Mouse (Mus musculus) kidney, embryonic 16.5 days (tissue): ENCODE measurements around the gene Pfkp. TPM values are rescaled to one million over a fixed set of nuclear protein-coding genes. Genes with fewer than 3 reads are reported as not detected.

Source experiments
- ATAC-seq: fragments of 200-750 bp; cut with Nextera tagmentation; 2 replicates; pipeline ENCODE4 v1.8.0; 2017; ENCODE audit warnings: moderate TSS enrichment; ENCODE audit not compliant: low FRiP score, low TSS enrichment
- H3K27ac ChIP-seq: fragments of 300-500 bp; sonication (generic); 2 replicates; pipeline ENCODE4 v1.5.1; 2014; ENCODE audit warnings: low read length
- H3K27me3 ChIP-seq: fragments of 300-500 bp; sonication (generic); 2 replicates; pipeline ENCODE4 v1.6.1; 2014; ENCODE audit warnings: low read length, control low read depth, mixed read lengths; ENCODE audit not compliant: insufficient read depth
- H3K36me3 ChIP-seq: fragments of 300-500 bp; sonication (generic); 2 replicates; pipeline ENCODE4 v1.6.1; 2014; ENCODE audit warnings: low read length, control low read depth, mixed read lengths; ENCODE audit not compliant: insufficient read depth
- H3K4me1 ChIP-seq: fragments of 300-500 bp; sonication (generic); 2 replicates; pipeline ENCODE4 v1.6.1; 2014; ENCODE audit warnings: low read length, control low read depth, mixed read lengths; ENCODE audit not compliant: insufficient read depth
- H3K4me2 ChIP-seq: fragments of 300-500 bp; sonication (generic); replicated peaks from 2 replicates; pipeline ENCODE4 v1.6.1; 2014; ENCODE audit warnings: low read depth, low read length
- H3K4me3 ChIP-seq: fragments of 300-500 bp; sonication (generic); 2 replicates; pipeline ENCODE4 v1.5.1; 2014; ENCODE audit warnings: mild to moderate bottlenecking, low read length
- H3K9ac ChIP-seq: fragments of 300-500 bp; sonication (generic); replicated peaks from 2 replicates; pipeline ENCODE4 v1.6.1; 2014; ENCODE audit warnings: low read length
- H3K9me3 ChIP-seq: fragments of 300-500 bp; sonication (generic); 2 replicates; pipeline ENCODE4 v1.6.1; 2016; ENCODE audit warnings: low read length, control low read depth
- WGBS: fragments of 180-500 bp; shearing (Covaris S2); extraction: QIAGEN DNeasy Blood & Tissue Kit; methylation state at CpG from one replicate; pipeline ENCODE4 v1.1.7; 2014; 5-methylcytosine and 5-hydroxymethylcytosine counted together
- polyA plus RNA-seq: library from polyadenylated mRNA; unstranded; fragments of >200 nt; fragmentation: Nextera tagmentation; extraction: Ambion mirVana; gene quantifications from 2 replicates; pipeline ENCODE4 v1.2.1, GENCODE M21; 2015

Pfkp gene
- polyA plus RNA-seq, 1 experiment from 2014 or later, result 34.4 TPM

DNA sequence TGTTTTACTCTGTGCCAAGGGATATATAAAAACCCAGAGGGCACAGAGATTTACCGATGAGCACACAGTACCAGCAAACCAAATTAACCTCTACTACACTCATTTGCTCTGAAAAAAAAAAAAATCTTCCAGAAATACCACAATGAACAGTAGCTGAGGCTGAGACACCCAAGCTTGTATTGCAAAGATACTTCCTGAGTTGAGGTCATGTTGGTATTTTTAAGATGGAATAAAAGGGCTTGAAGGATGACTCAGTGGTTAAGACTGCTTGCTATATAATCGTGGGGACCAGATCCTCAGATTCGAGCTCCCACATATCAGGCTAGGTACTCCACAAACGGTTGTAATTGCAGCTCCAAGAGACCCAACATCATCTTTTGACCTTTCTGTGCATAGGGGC is 24.5 kb downstream of the Pfkp start:
- H3K27ac ChIP-seq, result no peak overlapping the region
- no peak overlapping the region for H3K9ac ChIP-seq
- H3K9me3 ChIP-seq, result no peaks in the 10 kb centered on the region
- WGBS, result 82% methylated on average over 4 of the region's 4 CpGs
- no peak overlapping the region for H3K4me3 ChIP-seq
- H3K4me1 ChIP-seq, result 0 out of 2 replicates have a peak, but pooled peaks cover 3% of the 10 kb centered on the region
- H3K27me3 ChIP-seq, result no peaks in the 10 kb centered on the region
- H3K4me2 ChIP-seq, result no peak overlapping the region
- no peaks in the 10 kb centered on the region for H3K36me3 ChIP-seq
- ATAC-seq, result no peak

DNA sequence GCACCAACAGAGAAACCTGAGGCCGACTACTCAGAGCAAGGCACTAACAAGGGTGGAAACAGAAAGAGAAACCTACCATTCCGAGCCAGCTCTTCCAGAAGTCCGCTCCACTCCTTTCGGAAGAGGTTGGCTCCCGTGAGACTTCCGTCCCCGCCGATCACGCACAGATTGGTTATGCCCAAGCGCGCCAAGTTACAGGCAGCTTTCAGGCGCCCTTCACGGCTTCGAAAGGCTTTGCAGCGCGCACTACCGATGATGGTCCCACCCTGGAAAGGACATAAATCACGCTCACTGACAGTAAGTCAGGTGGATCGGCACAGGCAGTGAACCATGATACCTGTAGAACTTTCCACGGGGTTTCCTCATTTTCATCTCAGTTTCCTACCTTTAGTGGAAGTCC is 26.7 kb downstream of the Pfkp start:
- H3K9ac ChIP-seq, result no peak overlapping the region
- H3K9me3 ChIP-seq, result no peaks in the 10 kb centered on the region
- no peaks in the 10 kb centered on the region for H3K36me3 ChIP-seq
- no peaks in the 10 kb centered on the region for H3K27me3 ChIP-seq
- H3K4me3 ChIP-seq, result no peak overlapping the region
- ATAC-seq, result no peak
- WGBS, result 92% methylated on average over 20 of the region's 20 CpGs
- 0 out of 2 replicates have a peak, but pooled peaks cover 2% of the 10 kb centered on the region for H3K4me1 ChIP-seq
- H3K27ac ChIP-seq, result no peak overlapping the region
- H3K4me2 ChIP-seq, result no peak overlapping the region

DNA sequence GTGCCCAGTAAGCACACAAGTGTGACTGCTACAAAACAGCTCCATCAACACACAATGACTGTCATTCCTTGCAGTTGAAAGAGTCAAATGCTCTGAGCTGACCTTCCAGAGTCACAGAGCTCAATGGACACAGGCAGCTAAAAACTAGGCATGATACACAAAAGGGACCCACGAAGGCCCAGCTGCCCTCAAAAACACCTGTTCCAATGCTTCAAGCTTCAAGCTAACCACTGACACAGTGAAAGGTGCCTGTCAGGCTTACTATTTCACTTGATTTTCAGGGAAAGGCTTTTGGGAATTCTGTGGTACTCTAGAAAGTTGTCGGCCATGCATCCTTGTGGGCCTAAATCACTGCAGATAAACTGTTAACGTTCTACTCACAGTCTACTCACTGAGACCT is 28.3 kb downstream of the Pfkp start:
- WGBS, result 86% methylated on average over 3 of the region's 3 CpGs
- no peaks in the 10 kb centered on the region for H3K4me1 ChIP-seq
- no peaks in the 10 kb centered on the region for H3K36me3 ChIP-seq
- H3K9me3 ChIP-seq, result no peaks in the 10 kb centered on the region
- no peaks in the 10 kb centered on the region for H3K27me3 ChIP-seq
- H3K9ac ChIP-seq, result no peak overlapping the region
- no peak overlapping the region for H3K4me2 ChIP-seq
- ATAC-seq, result no peak
- H3K4me3 ChIP-seq, result no peak overlapping the region
- H3K27ac ChIP-seq, result no peak overlapping the region

DNA sequence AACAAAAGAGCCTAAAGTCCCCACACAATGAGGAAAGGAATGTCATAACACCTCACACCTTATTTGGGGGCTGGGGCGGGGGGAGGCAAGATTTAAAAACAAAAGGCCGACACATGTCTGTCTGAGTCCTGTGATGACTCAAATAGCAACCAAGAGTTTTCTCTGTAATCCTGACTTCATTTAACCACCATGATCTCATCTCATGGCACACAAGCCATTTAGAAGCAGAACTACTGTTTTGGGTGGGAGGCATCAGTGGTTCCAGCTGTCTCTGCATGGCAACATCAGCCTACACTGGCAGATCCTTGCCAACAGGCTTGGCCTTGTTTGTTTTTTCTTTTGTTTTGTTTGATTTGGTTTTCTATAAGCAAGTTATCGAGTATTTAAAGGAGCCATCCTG is 29.9 kb downstream of the Pfkp start:
- Histone ChIP-seq H3K4me1 (no peaks in the 10 kb centered on the region), H3K4me2 (no peak overlapping the region), H3K9ac (no peak overlapping the region), H3K36me3 (no peaks in the 10 kb centered on the region), H3K4me3 (no peak overlapping the region), H3K27me3 (no peaks in the 10 kb centered on the region), H3K27ac (no peak overlapping the region), H3K9me3 (no peaks in the 10 kb centered on the region)
- ATAC-seq, result no peak
- WGBS, result 90% methylated on average over 3 of the region's 3 CpGs

DNA sequence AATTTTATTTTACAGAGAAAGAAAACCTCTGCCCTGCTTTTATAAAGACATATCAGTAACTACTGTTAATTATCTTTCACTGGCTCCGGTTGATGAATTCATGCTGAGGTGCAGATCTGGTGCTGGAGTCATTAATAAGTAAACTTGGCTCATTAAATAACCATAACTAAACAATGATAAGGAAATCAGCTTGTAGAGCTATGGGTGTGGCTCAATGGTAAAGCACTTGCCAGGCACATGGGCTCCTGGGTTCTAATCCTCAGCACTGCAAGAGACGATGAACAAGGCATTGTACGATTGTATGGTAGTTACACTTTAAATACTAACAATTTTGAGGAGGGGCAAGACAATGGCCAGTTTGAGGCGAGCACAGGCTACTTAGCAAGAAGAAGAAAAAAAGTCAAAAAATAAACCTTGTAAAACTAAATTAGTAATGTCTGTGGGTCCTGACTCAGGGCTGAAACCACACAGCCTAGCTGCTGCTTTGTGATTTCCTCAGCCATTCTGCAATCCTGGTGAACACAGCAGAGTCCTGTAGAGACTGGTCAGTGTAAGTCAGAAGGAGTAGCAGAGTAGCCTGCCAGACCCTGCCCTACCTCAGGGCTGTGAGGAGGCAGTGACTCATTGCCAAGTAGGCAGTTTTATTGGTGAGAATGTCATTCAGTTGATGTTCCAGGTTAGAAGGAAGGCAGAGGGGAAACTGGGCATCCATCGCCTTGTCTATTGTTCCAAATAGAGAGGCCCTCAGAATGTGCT is 34.7 kb downstream of the Pfkp start:
- Histone ChIP-seq H3K4me2 (no peak overlapping the region), H3K27ac (no peak overlapping the region), H3K27me3 (no peaks in the 10 kb centered on the region), H3K4me1 (no peaks in the 10 kb centered on the region), H3K9me3 (no peaks in the 10 kb centered on the region), H3K36me3 (no peaks in the 10 kb centered on the region), H3K9ac (no peak overlapping the region), H3K4me3 (no peak overlapping the region)
- WGBS, result 92% methylated on average over 5 of the region's 5 CpGs
- ATAC-seq, result no peak

DNA sequence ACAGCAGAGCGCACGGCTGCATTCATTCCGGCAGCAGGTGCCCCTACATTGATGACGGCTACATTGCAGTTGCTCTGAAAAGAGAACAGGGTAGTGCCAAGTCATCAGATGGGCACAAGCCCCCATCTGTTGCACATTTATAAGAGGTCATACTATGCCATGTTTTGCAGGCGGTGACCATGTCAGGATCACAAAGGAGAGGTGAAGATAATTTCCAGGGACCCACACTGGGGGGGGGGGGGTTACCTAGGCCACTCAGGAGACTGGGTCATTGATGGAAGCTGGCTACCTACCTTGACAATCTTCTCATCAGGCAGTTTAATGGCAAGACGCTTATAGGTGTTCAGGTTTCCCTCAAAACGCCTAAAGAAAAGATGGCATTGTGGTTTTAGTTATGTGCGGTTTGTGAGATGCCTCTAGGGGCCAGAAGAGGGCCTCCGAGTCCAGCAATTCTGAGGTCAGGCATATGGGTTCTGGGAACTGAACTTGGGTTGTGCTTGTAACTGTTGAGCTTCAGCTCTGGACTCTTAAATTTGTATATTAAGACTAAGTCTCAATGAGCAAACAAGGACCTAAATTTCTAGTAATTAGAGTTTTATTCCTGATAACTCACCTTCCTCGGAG is 45.7 kb downstream of the Pfkp start:
- no peak for ATAC-seq
- Histone ChIP-seq H3K4me2 (no peak overlapping the region), H3K9me3 (no peaks in the 10 kb centered on the region), H3K27ac (no peak overlapping the region), H3K36me3 (no peaks in the 10 kb centered on the region), H3K27me3 (no peaks in the 10 kb centered on the region), H3K4me3 (no peak overlapping the region), H3K4me1 (no peaks in the 10 kb centered on the region), H3K9ac (no peak overlapping the region)
- WGBS, result 86% methylated on average over 10 of the region's 10 CpGs

DNA sequence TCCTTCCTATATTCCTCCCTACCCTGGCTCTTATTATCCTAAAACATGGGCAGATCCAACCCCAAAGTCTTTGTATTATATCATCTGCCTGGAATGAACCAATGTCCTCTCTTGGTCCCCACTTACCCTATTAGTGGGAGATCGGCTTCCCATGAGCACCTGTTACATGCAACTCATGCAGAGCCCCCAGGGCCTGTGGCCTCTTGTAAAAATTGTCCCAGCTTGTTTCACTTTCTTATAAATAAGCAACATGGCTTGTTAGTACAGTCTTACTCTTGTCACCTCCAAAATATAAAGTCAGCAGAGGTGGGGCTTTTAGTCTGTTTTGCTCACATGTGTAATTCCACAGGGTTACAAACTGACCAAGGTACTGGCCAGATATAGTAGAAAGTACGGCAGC is 46.9 kb downstream of the Pfkp start:
- H3K9me3 ChIP-seq, result no peaks in the 10 kb centered on the region
- no peak overlapping the region for H3K4me3 ChIP-seq
- H3K9ac ChIP-seq, result no peak overlapping the region
- H3K36me3 ChIP-seq, result no peaks in the 10 kb centered on the region
- H3K27ac ChIP-seq, result no peak overlapping the region
- WGBS, result 79% methylated on average over 2 of the region's 2 CpGs
- H3K4me2 ChIP-seq, result no peak overlapping the region
- no peaks in the 10 kb centered on the region for H3K27me3 ChIP-seq
- no peak for ATAC-seq
- no peaks in the 10 kb centered on the region for H3K4me1 ChIP-seq

DNA sequence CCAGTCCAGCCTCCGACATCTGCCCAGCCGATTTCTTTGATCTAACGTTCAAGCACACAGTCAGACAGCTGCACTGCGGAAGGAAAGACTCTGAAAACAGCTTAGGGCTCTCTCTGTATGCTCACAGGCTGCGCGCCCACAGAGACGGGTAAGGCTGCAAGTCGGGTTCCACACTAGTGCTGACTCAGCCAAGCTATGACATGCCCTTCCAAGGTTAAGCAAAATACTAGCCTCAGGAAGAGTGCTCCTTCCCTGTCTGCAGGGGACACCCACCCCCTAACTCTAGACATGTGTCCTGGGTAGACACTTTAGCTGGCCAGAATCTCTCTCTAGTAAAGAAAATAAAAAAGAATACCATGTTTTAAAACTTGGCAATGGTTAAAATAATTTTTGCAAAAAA is 48.0 kb downstream of the Pfkp start:
- ATAC-seq, result no peak
- no peaks in the 10 kb centered on the region for H3K36me3 ChIP-seq
- H3K4me3 ChIP-seq, result no peak overlapping the region
- no peaks in the 10 kb centered on the region for H3K27me3 ChIP-seq
- H3K9me3 ChIP-seq, result no peaks in the 10 kb centered on the region
- WGBS, result 84% methylated on average over 8 of the region's 8 CpGs
- no peaks in the 10 kb centered on the region for H3K4me1 ChIP-seq
- no peak overlapping the region for H3K9ac ChIP-seq
- H3K27ac ChIP-seq, result no peak overlapping the region
- H3K4me2 ChIP-seq, result no peak overlapping the region

DNA sequence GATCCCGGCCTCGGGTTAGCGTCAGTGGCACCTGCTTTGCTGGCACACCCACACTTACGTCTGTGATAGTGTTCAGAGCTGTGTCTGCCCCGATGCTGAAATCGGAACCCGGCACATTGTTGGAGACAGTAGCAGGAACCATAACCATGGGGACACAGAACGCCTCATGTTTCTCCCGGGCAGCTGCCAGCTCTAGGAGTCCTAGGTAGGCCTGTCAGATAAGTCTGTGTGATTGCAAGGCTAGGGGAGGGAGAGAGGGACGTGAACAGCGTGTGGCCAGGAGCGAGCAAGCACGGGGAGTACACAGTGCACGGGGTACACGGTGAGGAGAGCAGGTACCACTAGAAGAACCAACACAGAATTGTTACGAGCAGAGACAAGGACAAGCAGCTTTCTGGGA is 50.8 kb downstream of the Pfkp start:
- no peak overlapping the region for H3K4me3 ChIP-seq
- H3K9me3 ChIP-seq, result no peaks in the 10 kb centered on the region
- H3K36me3 ChIP-seq, result no peaks in the 10 kb centered on the region
- H3K27me3 ChIP-seq, result no peaks in the 10 kb centered on the region
- no peak overlapping the region for H3K4me2 ChIP-seq
- no peak overlapping the region for H3K27ac ChIP-seq
- 83% methylated on average over 16 of the region's 16 CpGs for WGBS
- no peaks in the 10 kb centered on the region for H3K4me1 ChIP-seq
- H3K9ac ChIP-seq, result no peak overlapping the region
- ATAC-seq, result no peak

DNA sequence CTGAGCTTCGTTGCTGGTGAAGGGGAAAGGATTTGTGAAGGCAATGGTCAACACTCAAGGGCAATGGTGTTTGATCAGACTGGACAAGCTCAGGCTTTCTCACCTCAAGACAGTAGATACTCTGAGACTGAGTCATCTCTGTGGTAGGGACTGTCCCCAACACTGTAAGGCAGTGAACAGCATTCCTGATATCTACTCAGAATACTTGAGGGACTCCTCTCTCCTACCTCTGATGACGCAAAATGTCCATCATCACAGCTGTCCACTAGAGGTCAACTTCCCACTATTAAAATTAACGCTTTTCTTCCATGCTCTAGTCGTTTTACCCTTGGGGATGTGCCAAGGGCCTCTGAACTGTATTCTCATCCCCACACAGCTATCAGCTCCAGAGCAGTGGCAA is 53.2 kb downstream of the Pfkp start:
- WGBS, result 86% methylated on average over 4 of the region's 4 CpGs

More for the DNA sequence above, 53.2 kb downstream of the Pfkp start:
- H3K4me2 ChIP-seq, result no peak overlapping the region
- ATAC-seq, result no peak
- no peak overlapping the region for H3K27ac ChIP-seq
- no peak overlapping the region for H3K4me3 ChIP-seq
- H3K27me3 ChIP-seq, result no peaks in the 10 kb centered on the region
- no peaks in the 10 kb centered on the region for H3K36me3 ChIP-seq
- H3K9ac ChIP-seq, result no peak overlapping the region
- H3K9me3 ChIP-seq, result no peaks in the 10 kb centered on the region
- H3K4me1 ChIP-seq, result no peaks in the 10 kb centered on the region
